Mouse (Mus musculus) hindbrain, embryonic 15.5 days (tissue): ENCODE data around the gene Rras2. TPM values are rescaled to one million over a fixed set of nuclear protein-coding genes. Genes with fewer than 3 reads are reported as not detected.

ENCODE experiments used
- ATAC-seq: fragments of 200-750 bp; cut with Nextera tagmentation; 2 replicates; pipeline ENCODE4 v1.8.0; 2017; ENCODE audit warnings: low read depth, moderate number of reproducible peaks, moderate TSS enrichment; ENCODE audit not compliant: low FRiP score
- H3K27ac ChIP-seq: fragments of 300-500 bp; sonication (generic); replicated peaks from 2 replicates; pipeline ENCODE4 v1.5.1; 2015; ENCODE audit warnings: mild to moderate bottlenecking, inconsistent platforms
- H3K27me3 ChIP-seq: fragments of 300-500 bp; sonication (generic); 2 replicates; pipeline ENCODE4 v1.6.1; 2015; ENCODE audit warnings: control low read depth, inconsistent platforms
- H3K36me3 ChIP-seq: fragments of 300-500 bp; sonication (generic); 2 replicates; pipeline ENCODE4 v1.6.1; 2015; ENCODE audit warnings: control low read depth, inconsistent platforms
- H3K4me1 ChIP-seq: fragments of 300-500 bp; sonication (generic); replicated peaks from 2 replicates; pipeline ENCODE4 v1.6.1; 2015; ENCODE audit warnings: control low read depth, inconsistent platforms
- H3K4me2 ChIP-seq: fragments of 300-500 bp; sonication (generic); 2 replicates; pipeline ENCODE4 v1.6.1; 2015; ENCODE audit warnings: moderate library complexity, mild to moderate bottlenecking, inconsistent platforms
- H3K4me3 ChIP-seq: fragments of 300-500 bp; sonication (generic); 2 replicates; pipeline ENCODE4 v1.5.1; 2015; ENCODE audit warnings: mild to moderate bottlenecking, inconsistent platforms
- H3K9ac ChIP-seq: fragments of 300-500 bp; sonication (generic); 2 replicates; pipeline ENCODE4 v1.6.1; 2015; ENCODE audit warnings: inconsistent platforms
- H3K9me3 ChIP-seq: fragments of 300-500 bp; sonication (generic); 2 replicates; pipeline ENCODE4 v1.6.1; 2016; ENCODE audit warnings: control low read depth, inconsistent platforms
- WGBS: fragments of 180-500 bp; shearing (Covaris S2); methylation state at CpG from one replicate; pipeline ENCODE4 v1.1.7; 2015; 5-methylcytosine and 5-hydroxymethylcytosine counted together
- polyA plus RNA-seq: library from polyadenylated mRNA; unstranded; fragments of >200 nt; fragmentation: Nextera tagmentation; extraction: Ambion mirVana; gene quantifications from 2 replicates; pipeline ENCODE4 v1.2.1, GENCODE M21; 2015

The Rras2 gene
- polyA plus RNA-seq = 18.6 and 19.3 TPM in 2 replicates

DNA sequence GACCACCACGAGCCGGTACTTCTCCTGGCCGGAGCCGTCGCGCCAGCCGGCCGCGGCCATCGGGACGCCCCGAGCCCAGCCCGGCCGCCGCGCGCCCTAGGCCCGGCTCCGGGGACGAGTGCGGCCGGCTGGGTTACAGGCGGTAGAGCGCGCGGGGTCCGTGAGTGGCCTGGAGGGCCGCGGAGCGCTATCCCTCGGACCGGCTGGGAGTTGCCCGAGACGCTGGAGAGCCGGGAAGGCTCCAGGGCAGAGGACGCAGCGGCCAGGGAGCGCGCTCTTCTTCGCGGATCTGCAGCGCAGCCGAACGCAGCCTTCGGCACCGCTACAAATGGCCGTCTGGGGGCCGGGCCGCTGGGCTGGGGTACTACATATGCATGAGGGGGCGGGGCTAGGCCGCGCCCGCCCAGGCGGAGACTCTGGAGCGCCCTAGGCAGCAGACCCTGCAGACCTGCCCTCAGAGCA, at the start of gene Rras2:
Gene Rras2, minus strand, starts transcription at position 338 of the 462 bp plus-strand sequence.
- WGBS = 0% methylated on average over 54 of the region's 55 CpGs
- H3K4me3 ChIP-seq = peak within 1 kb of the TSS; percentile 97
- H3K27ac ChIP-seq = peak within 1 kb of the TSS; percentile 92
- peak within 1 kb of the TSS; percentile 84 for H3K9ac ChIP-seq
- H3K36me3 ChIP-seq = no peaks in the 10 kb centered on the region
- H3K4me1 ChIP-seq = peaks cover 16% of the 10 kb centered on the region
- H3K27me3 ChIP-seq = no peaks in the 10 kb centered on the region
- H3K4me2 ChIP-seq = peak within 1 kb of the TSS; percentile 88
- peak; percentile 98 for ATAC-seq
- H3K9me3 ChIP-seq = no peaks in the 10 kb centered on the region

- no peak overlapping the region for H3K9ac ChIP-seq
- ATAC-seq = no peak
- no peak overlapping the region for H3K4me3 ChIP-seq
- no peaks in the 10 kb centered on the region for H3K4me1 ChIP-seq
- 88% methylated on average over 5 of the region's 5 CpGs for WGBS
- H3K27ac ChIP-seq = no peak overlapping the region
- H3K27me3 ChIP-seq = no peaks in the 10 kb centered on the region
- H3K4me2 ChIP-seq = no peak overlapping the region
- H3K36me3 ChIP-seq = no peaks in the 10 kb centered on the region
- H3K9me3 ChIP-seq = no peaks in the 10 kb centered on the region
Observed at GRCm38 (mm10) chr7:114162975-114163374, 45.4 kb upstream of the Rras2 start.

DNA sequence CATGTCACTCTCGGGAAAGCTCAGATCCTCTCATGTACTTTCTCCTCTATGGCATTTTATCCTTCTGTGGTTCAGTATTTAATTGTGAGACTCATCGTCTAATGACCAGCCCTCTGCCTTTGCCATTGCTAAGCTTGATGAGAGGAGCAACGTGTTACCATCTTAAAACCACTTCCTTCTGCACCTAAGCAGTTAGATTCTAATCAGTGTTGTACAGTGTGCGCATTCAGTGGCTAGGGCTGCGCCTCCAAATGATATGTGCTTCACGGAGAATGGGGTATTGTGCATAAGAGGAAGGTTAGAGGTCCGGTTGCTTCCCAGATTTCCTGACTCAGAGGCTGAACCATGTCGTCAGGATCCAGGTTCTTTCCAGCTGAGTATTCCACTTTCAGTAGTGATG, 43.5 kb upstream of the Rras2 start:
- Histone ChIP-seq H3K36me3 (no peaks in the 10 kb centered on the region), H3K9me3 (no peaks in the 10 kb centered on the region), H3K4me2 (no peak overlapping the region), H3K9ac (no peak overlapping the region), H3K4me3 (no peak overlapping the region), H3K27ac (no peak overlapping the region), H3K27me3 (no peaks in the 10 kb centered on the region), H3K4me1 (no peaks in the 10 kb centered on the region)
- ATAC-seq = no peak
- WGBS = 81% methylated on average over 8 of the region's 8 CpGs

DNA sequence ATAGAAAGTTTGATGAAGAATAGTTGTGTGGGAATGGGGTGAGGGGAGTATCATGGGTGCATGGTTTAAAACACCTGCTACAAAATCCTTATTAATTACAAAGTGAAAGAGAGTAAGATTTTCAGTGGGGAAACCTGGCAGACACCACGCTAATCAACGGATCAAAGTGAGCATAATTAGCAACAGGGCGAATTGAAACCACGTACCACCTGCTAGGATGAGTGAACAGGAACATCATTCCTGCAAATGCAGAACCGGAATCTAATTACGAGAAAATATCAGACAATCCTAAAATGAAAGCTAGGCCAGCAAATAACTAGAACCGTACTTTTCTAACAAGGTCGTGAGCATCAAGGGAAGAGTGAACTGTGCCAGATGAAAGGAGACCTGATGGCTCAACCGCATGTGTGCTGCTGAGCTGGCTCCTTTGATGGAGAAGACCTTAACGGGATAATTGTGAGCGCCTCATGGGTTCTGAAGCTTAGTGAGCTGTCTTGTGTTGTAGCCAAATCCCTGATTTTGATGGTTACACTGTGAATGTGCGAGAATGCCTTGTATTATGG, 40.2 kb upstream of the Rras2 start:
- ATAC-seq = no peak
- no peak overlapping the region for H3K27ac ChIP-seq
- no peaks in the 10 kb centered on the region for H3K9me3 ChIP-seq
- no peaks in the 10 kb centered on the region for H3K36me3 ChIP-seq
- H3K4me3 ChIP-seq = no peak overlapping the region
- 72% methylated on average over 12 of the region's 12 CpGs for WGBS
- H3K9ac ChIP-seq = no peak overlapping the region
- H3K4me2 ChIP-seq = no peak overlapping the region
- H3K4me1 ChIP-seq = no peaks in the 10 kb centered on the region
- no peaks in the 10 kb centered on the region for H3K27me3 ChIP-seq

DNA sequence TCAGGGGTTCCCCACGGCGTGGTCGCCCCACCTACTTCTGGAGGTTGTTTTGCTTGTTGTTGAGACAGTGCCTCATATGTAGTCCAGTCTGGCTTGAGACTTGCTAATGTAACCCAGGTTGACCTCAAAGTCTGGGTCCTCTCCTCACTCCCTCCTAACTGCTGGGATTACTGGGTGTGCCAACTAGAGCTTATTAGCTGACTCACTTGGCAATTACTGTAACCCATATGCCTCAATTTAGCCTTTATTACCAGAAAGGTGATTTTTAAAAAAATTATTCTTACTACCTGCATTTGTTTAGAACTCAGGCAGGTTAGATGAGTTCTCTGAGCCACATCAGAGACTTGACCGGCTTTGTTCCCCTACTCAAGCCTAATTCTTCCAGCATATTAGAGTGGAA, 38.8 kb upstream of the Rras2 start:
- H3K27ac ChIP-seq = no peak overlapping the region
- WGBS = 94% methylated on average over 4 of the region's 4 CpGs
- no peaks in the 10 kb centered on the region for H3K9me3 ChIP-seq
- no peak for ATAC-seq
- H3K4me1 ChIP-seq = peaks cover 3% of the 10 kb centered on the region; the same call in 1 of the 2 replicates
- H3K36me3 ChIP-seq = no peaks in the 10 kb centered on the region
- no peak overlapping the region for H3K9ac ChIP-seq
- no peak overlapping the region for H3K4me2 ChIP-seq
- H3K4me3 ChIP-seq = no peak overlapping the region
- no peaks in the 10 kb centered on the region for H3K27me3 ChIP-seq

GRCm38 (mm10) chr7:114155053-114155865, 37.7 kb upstream of the Rras2 start:
- ATAC-seq = no peak
- WGBS = 59% methylated on average over 5 of the region's 5 CpGs
- Histone ChIP-seq H3K4me1 (peaks cover 6% of the 10 kb centered on the region; the same call in 1 of the 2 replicates), H3K27me3 (no peaks in the 10 kb centered on the region), H3K36me3 (no peaks in the 10 kb centered on the region), H3K4me3 (no peak overlapping the region), H3K9me3 (no peaks in the 10 kb centered on the region), H3K4me2 (no peak overlapping the region), H3K9ac (no peak overlapping the region), H3K27ac (no peak overlapping the region)

DNA sequence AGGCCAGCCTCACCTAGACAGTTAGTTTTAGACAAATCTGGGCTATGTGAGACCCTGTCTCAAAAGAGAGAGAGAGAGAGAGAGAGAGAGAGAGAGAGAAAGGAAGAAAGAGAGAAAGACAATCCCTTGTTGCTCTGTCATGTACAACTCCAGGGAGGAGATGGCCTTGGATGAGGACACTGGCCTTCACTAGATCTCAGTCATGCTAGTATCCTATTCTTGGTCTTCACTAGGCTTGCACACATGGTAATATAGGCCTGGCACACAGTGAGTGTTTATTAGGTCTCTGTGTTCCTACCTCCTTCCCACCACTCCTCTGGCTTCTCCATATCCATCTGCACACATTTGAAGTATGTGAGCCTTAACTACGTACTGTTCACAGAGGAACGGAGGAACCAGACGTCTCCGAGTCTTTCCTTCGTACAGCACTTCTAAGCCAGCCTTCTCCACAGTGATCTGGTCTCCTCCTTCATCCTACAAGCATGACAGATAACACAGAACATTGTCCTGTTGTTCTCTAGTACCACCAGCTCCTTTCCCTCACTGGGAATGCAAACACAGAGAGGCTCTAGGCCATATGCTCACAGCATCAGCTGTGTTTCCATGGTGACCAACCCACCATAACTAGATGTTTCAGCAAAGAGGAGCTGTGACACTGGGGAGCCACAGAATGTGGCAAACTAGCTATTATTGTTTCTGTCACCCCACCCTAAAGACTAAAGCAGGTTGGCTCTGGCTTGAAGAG, 33.6 kb upstream of the Rras2 start:
- H3K36me3 ChIP-seq = no peaks in the 10 kb centered on the region
- peak; percentile 42; the same call in 1 of the 2 replicates for ATAC-seq
- H3K27me3 ChIP-seq = no peaks in the 10 kb centered on the region
- no peak overlapping the region for H3K4me2 ChIP-seq
- H3K9ac ChIP-seq = no peak overlapping the region
- 0 out of 2 replicates have a peak overlapping the region, but pooled peaks have one; percentile 34 for H3K27ac ChIP-seq
- WGBS = 59% methylated on average over 5 of the region's 5 CpGs
- no peaks in the 10 kb centered on the region for H3K9me3 ChIP-seq
- H3K4me1 ChIP-seq = peaks cover 6% of the 10 kb centered on the region; the same call in 1 of the 2 replicates
- no peak overlapping the region for H3K4me3 ChIP-seq

GRCm38 (mm10) chr7:114149564-114149963, 32.0 kb upstream of the Rras2 start:
- H3K36me3 ChIP-seq = no peaks in the 10 kb centered on the region
- no peaks in the 10 kb centered on the region for H3K9me3 ChIP-seq
- H3K9ac ChIP-seq = no peak overlapping the region
- H3K4me3 ChIP-seq = no peak overlapping the region
- H3K27me3 ChIP-seq = no peaks in the 10 kb centered on the region
- H3K4me1 ChIP-seq = peaks cover 6% of the 10 kb centered on the region; the same call in 1 of the 2 replicates
- no peak overlapping the region for H3K27ac ChIP-seq
- WGBS = 93% methylated on average over 6 of the region's 6 CpGs
- H3K4me2 ChIP-seq = no peak overlapping the region
- no peak for ATAC-seq

- Histone ChIP-seq H3K4me1 (peaks cover 6% of the 10 kb centered on the region; the same call in 1 of the 2 replicates), H3K4me3 (no peak overlapping the region), H3K27ac (no peak overlapping the region), H3K27me3 (no peaks in the 10 kb centered on the region), H3K4me2 (no peak overlapping the region), H3K9me3 (no peaks in the 10 kb centered on the region), H3K9ac (no peak overlapping the region), H3K36me3 (no peaks in the 10 kb centered on the region)
- WGBS = 75% methylated on average over 4 of the region's 4 CpGs
- ATAC-seq = no peak
Observed at GRCm38 (mm10) chr7:114149135-114149534, 31.6 kb upstream of the Rras2 start.

DNA sequence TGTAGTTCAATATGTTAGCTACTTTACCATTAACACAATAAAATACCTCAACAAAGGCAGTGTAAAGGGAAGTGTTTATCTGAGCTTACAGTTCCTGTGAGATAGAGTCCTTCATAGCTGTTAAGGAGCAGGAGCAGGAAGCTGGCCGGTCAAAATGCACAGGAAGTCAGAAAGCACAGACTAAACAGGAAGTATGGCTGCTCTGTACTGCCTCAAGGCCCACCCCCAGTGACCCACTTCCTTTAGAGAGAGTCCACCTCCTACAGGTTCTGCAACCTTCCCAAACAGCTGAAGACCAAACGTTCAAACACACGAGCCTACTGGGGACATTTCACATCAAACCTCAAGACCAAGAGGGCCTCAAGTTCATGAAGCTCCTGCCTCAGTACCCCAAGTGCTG, 28.3 kb upstream of the Rras2 start:
- H3K9me3 ChIP-seq = no peaks in the 10 kb centered on the region
- no peak overlapping the region for H3K4me2 ChIP-seq
- H3K9ac ChIP-seq = no peak overlapping the region
- WGBS = 89% methylated on average over 3 of the region's 3 CpGs
- no peaks in the 10 kb centered on the region for H3K4me1 ChIP-seq
- H3K27me3 ChIP-seq = no peaks in the 10 kb centered on the region
- H3K36me3 ChIP-seq = no peaks in the 10 kb centered on the region
- no peak overlapping the region for H3K27ac ChIP-seq
- no peak overlapping the region for H3K4me3 ChIP-seq
- ATAC-seq = no peak

DNA sequence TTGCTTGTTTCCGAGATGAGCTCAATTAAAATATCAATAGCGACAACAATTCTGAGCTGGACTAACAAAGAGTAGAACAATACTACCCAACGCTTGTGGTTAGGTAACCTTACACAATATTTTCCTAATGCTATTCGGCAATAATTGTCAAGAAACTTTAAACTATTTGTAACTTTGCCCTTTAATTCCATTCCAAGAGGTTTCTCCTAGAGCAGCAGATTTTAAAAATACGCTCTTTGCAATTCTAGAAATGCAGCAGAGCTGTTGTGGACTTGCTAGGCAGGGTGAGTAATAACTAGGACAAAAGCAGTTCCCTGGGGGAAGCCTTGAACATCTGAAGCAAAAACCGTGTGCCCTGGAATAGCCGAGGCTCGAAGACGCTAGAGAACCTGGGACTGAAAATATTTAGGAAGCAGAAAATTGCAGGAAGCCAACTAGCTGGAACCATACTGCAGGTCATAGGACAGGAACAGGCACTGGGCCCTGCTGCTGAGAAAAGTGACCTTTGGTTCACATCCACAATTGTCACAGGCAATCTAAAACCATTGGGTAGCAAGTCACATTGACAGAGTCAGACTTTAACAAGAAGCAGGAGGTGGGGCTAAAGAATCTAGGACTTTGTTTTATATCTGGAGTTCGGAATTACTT, 24.7 kb upstream of the Rras2 start:
- H3K4me3 ChIP-seq = no peak overlapping the region
- no peak overlapping the region for H3K9ac ChIP-seq
- no peaks in the 10 kb centered on the region for H3K27me3 ChIP-seq
- H3K36me3 ChIP-seq = no peaks in the 10 kb centered on the region
- H3K27ac ChIP-seq = no peak overlapping the region
- H3K4me2 ChIP-seq = no peak overlapping the region
- ATAC-seq = no peak
- H3K4me1 ChIP-seq = no peaks in the 10 kb centered on the region
- no peaks in the 10 kb centered on the region for H3K9me3 ChIP-seq
- WGBS = 66% methylated on average over 10 of the region's 10 CpGs
